Mouse (Mus musculus) megakaryocyte, embryonic 14.5 days (primary cell): ENCODE results near the gene Itpr1. TPM values are rescaled to one million over a fixed set of nuclear protein-coding genes. Genes with fewer than 3 reads are reported as not detected.

Experiments
- H3K27me3 ChIP-seq: replicated peaks from 2 replicates; pipeline ENCODE3; 2012; ENCODE audit warnings: inconsistent platforms
- H3K36me3 ChIP-seq: replicated peaks from 2 replicates; pipeline ENCODE3; 2012; ENCODE audit warnings: low read length, inconsistent platforms, mixed read lengths
- H3K4me1 ChIP-seq: 2 replicates; pipeline ENCODE4 v1.6.1; 2012; ENCODE audit warnings: inconsistent platforms
- H3K4me3 ChIP-seq: replicated peaks from 2 replicates; pipeline ENCODE3; 2012; ENCODE audit warnings: moderate library complexity, mild to moderate bottlenecking, inconsistent platforms
- H3K9me3 ChIP-seq: 2 replicates; pipeline ENCODE4 v1.6.1; 2012; ENCODE audit warnings: inconsistent platforms
- FLI1 ChIP-seq: IDR thresholded peaks from 2 replicates; pipeline ENCODE4 v1.6.1; 2012; ENCODE audit warnings: low read length, inconsistent platforms, mixed read lengths
- GATA1 ChIP-seq: IDR thresholded peaks from 3 replicates; pipeline ENCODE4 v1.6.1; 2012; ENCODE audit warnings: mixed read lengths, low read length, inconsistent platforms, borderline replicate concordance
- polyA plus RNA-seq: library from polyadenylated mRNA; stranded (reverse); fragments of >175 nt; gene quantifications from 2 replicates; pipeline ENCODE4 v1.2.3, GENCODE M21; 2012; ENCODE audit warnings: low replicate concordance; ENCODE audit not compliant: insufficient read depth

Gene Itpr1
- polyA plus RNA-seq, 1 experiment: 8.3 TPM

- H3K36me3 ChIP-seq: no peaks in the 10 kb centered on the region
- no peaks in the 10 kb centered on the region; the same call in 1 of the 2 replicates for H3K9me3 ChIP-seq
- TF ChIP-seq GATA1 (no peak), FLI1 (no peak)
- peaks cover 6% of the 10 kb centered on the region for H3K27me3 ChIP-seq
- H3K4me1 ChIP-seq: peaks cover 17% of the 10 kb centered on the region
- peak overlapping the region; percentile 98 for H3K4me3 ChIP-seq
Measured at GRCm38 (mm10) chr6:108185685-108186009, 27.2 kb upstream of the Itpr1 start.

DNA sequence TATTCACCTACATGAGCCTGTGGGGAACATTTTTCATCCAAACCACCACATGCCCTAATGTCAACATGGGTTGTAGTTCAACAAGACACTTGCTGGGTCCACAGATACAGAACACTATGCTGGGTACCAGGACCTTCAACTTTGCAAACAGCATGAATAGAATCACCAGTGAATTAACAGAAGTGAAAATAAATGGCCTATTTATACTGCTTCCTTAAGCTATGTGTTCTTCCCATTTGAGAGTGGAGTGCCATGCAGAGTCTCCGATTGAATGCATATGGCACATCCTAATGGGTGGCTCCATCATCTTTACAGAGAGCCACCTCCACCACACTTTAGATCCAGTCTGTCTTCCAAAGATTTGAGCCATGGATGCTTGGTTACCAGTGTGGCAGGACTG lies 22.2 kb upstream of the Itpr1 start:
- Histone ChIP-seq H3K4me1 (peaks cover 10% of the 10 kb centered on the region; the same call in 1 of the 2 replicates), H3K4me3 (no peak overlapping the region), H3K36me3 (no peaks in the 10 kb centered on the region), H3K9me3 (no peaks in the 10 kb centered on the region; the same call in 1 of the 2 replicates), H3K27me3 (peaks cover 6% of the 10 kb centered on the region)
- TF ChIP-seq FLI1: no peak
- no peak for TF ChIP-seq GATA1

- Histone ChIP-seq H3K4me1 (peaks cover 14% of the 10 kb centered on the region), H3K4me3 (no peak overlapping the region), H3K27me3 (peaks cover 3% of the 10 kb centered on the region), H3K9me3 (no peaks in the 10 kb centered on the region; the same call in 1 of the 2 replicates), H3K36me3 (no peaks in the 10 kb centered on the region)
- TF ChIP-seq FLI1 (no peak), GATA1 (no peak)
Measured at GRCm38 (mm10) chr6:108192632-108193031, 20.3 kb upstream of the Itpr1 start.

- Histone ChIP-seq H3K36me3 (no peaks in the 10 kb centered on the region), H3K27me3 (peaks cover 3% of the 10 kb centered on the region), H3K9me3 (peaks cover 4% of the 10 kb centered on the region; the same call in 1 of the 2 replicates), H3K4me3 (no peak overlapping the region), H3K4me1 (peaks cover 16% of the 10 kb centered on the region)
- TF ChIP-seq FLI1 (no peak), GATA1 (no peak)
Measured at GRCm38 (mm10) chr6:108196665-108197064, 16.2 kb upstream of the Itpr1 start.

- no peak overlapping the region for H3K4me3 ChIP-seq
- peaks cover 4% of the 10 kb centered on the region; the same call in 1 of the 2 replicates for H3K9me3 ChIP-seq
- TF ChIP-seq GATA1: no peak
- peaks cover 3% of the 10 kb centered on the region for H3K27me3 ChIP-seq
- no peaks in the 10 kb centered on the region for H3K36me3 ChIP-seq
- H3K4me1 ChIP-seq: peaks cover 16% of the 10 kb centered on the region
Measured at GRCm38 (mm10) chr6:108197117-108197516, 15.8 kb upstream of the Itpr1 start.

DNA sequence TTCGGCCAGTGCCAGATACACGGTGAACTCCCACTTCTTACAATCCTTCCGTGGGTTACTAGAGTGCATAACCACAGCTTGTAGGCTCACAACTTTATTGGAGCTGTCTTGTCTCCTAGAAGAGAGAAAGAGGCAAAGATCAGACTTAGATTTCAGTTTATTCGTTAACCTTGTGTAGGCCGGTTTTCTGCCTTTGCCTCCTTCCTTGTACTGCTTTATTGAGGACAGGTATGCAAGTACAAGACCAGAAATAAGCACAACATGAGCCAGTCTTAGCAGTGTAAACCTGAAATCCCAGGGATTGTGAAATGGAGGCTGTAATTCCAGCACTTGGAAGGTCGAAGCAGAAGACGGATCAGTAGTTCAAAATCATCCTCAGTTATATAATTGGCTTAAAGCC lies 14.6 kb upstream of the Itpr1 start:
- H3K36me3 ChIP-seq: no peaks in the 10 kb centered on the region
- TF ChIP-seq GATA1 (no peak), FLI1 (no peak)
- H3K27me3 ChIP-seq: peaks cover 5% of the 10 kb centered on the region
- H3K9me3 ChIP-seq: peaks cover 4% of the 10 kb centered on the region; the same call in 1 of the 2 replicates
- H3K4me3 ChIP-seq: no peak overlapping the region
- peaks cover 10% of the 10 kb centered on the region for H3K4me1 ChIP-seq

DNA sequence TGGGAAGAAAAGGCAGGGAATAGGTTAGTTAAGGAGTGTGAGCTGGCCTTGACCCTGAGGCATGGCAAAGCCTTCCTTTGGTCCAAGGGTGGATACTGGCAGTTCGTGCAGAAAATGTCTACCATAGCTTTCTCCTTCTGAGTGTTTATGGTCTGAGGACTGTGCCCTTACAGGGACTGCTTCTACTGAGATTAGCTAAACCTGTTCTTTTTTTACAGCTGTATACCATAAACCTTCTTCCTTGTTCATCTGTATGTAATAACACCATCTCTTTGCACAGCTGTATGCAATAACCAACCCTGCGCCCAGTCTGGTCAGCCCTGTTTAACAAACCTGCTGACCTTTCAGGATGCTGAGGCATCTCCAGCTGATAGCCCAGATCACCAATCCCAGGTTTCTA lies 8.6 kb upstream of the Itpr1 start:
- TF ChIP-seq FLI1: no peak
- TF ChIP-seq GATA1: no peak
- Histone ChIP-seq H3K27me3 (peaks cover 5% of the 10 kb centered on the region), H3K4me1 (peaks cover 21% of the 10 kb centered on the region), H3K36me3 (no peaks in the 10 kb centered on the region), H3K4me3 (no peak overlapping the region), H3K9me3 (no peaks in the 10 kb centered on the region)

- H3K36me3 ChIP-seq: no peaks in the 10 kb centered on the region
- H3K4me1 ChIP-seq: peaks cover 19% of the 10 kb centered on the region
- no peaks in the 10 kb centered on the region for H3K9me3 ChIP-seq
- TF ChIP-seq GATA1 (no peak), FLI1 (no peak)
- peaks cover 2% of the 10 kb centered on the region for H3K27me3 ChIP-seq
- no peak overlapping the region for H3K4me3 ChIP-seq
Measured at GRCm38 (mm10) chr6:108206145-108206544, 6.8 kb upstream of the Itpr1 start.

DNA sequence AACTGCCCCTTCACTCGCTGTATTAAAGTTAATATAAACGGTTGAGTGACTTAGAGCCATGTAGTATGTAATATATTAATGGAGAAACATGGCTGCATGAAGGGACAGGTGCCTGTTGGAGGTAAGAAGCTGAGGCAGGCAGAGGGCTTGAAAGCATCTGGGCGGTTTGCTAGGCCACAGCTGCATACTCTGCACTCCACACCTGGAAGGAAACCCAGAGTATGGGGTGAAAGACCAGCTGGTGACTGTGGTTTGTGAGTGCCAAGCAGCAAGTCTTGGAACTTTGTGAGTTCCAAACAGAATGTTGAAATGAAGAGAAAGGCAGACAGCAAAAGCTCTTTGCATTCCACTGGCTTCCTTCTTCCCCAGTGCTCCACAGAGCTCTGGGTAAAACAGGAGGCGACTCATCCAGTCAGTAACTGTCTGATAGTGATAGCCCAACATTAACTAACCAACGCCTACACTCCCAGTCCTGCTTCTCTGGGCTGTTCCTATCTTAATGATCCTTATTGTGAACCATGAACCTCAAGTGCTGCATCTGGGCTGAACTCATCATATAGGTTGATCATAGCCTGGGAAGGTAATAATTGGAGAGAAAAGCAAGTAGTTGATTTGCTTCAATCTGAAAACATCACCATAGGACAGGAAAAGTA lies 5.9 kb upstream of the Itpr1 start:
- H3K4me3 ChIP-seq: peak overlapping the region; percentile 34
- TF ChIP-seq FLI1 (no peak), GATA1 (no peak)
- peaks cover 25% of the 10 kb centered on the region for H3K4me1 ChIP-seq
- H3K9me3 ChIP-seq: no peaks in the 10 kb centered on the region
- H3K27me3 ChIP-seq: peaks cover 2% of the 10 kb centered on the region
- no peaks in the 10 kb centered on the region for H3K36me3 ChIP-seq

GRCm38 (mm10) chr6:108211896-108212880 lies 708 bp upstream of the Itpr1 start:
- peaks cover 52% of the 10 kb centered on the region for H3K4me1 ChIP-seq

More at GRCm38 (mm10) chr6:108211896-108212880, 708 bp upstream of the Itpr1 start:
- Histone ChIP-seq H3K36me3 (peaks cover 13% of the 10 kb centered on the region), H3K9me3 (no peaks in the 10 kb centered on the region), H3K27me3 (no peaks in the 10 kb centered on the region), H3K4me3 (peak overlapping the region; percentile 100)
- TF ChIP-seq GATA1 (no peak), FLI1 (no peak)
